Mouse (Mus musculus) kidney, postnatal 14 days (tissue): ENCODE data around the gene Nob1.

Source experiments
- DNase-seq: peaks from one replicate; pipeline ENCODE4 v3.0.0; 2022; ENCODE audit warnings: mixed read lengths

Nob1 gene

GRCm38 (mm10) chr8:107435962-107436831 lies 11.3 kb upstream of the Nob1 start, which contains the start of gene Wwp2:
TSS of gene Wwp2 (plus strand) at chr8:107436365.
- peak; percentile 87 for DNase-seq

DNA sequence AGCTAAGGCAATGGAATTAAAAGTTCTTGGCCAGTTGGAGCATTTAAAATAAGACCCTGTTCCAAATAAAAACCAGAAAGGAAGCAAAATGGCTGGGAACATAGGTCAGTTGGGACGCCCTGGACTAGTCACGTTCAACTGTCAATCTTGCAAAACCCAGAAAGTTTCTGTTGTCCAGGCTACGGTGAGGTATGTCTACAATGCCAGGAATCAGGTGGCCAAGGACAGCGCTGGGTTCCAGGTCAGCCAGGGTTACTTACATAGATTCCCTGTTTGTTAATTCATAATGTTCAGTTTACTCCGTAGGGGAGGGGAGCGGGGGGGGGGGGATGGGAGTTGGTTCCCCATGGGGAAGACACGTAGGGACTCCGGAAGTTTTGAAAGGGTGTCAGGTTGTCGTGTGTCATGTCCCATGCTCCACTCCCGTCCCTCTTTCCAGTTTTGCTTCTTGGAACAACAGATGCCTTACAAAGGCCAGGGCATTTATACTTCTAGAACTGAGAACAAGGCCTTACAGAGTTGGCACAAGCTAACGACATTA lies 10.6 kb upstream of the Nob1 start:
- DNase-seq, result no peak

- DNase-seq, result peak; percentile 30
Measured at GRCm38 (mm10) chr8:107430821-107431220, 6.0 kb upstream of the Nob1 start.

DNA sequence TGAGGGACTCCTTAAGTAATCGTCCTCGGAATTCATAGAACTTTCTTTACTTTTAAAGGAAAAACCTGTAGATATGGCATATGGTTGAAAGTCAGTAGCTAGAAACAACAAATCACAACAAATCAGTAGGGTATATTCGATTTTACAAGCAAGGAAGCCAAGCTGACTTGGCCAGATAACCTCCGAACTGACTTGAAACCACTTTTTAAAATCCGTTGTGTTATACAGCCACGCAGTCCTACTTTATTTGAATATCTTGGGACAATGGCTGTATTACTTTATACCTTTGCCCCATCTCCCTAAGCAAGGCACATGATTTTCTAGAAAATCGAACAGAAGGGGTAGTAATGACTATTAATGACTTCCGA lies 363 bp upstream of the Nob1 start:
- DNase-seq, result no peak

- no peak for DNase-seq
Measured at GRCm38 (mm10) chr8:107424176-107424575, 675 bp downstream of the Nob1 start.

GRCm38 (mm10) chr8:107417001-107417400 lies 7.8 kb downstream of the Nob1 start:
- DNase-seq, result no peak

DNA sequence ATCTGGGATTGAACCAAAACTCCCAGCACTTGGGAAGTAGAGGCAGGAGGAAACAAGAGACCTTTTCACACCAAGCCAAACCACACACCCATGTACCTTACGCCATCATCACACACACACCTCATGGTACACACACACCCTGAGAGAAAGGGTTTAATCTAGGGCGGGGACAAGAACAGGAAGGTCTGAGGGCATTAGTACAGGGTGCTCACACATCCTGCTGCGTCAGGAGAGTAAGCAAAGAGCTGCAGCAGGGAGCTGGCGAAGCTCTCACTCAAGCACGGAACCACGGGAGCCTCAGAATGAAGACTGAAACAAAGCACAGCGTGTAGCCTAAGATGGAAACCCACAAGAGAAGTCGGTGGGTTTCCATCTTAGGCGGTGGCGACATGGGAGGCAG lies 11.0 kb downstream of the Nob1 start:
- DNase-seq, result no peak

- no peak for DNase-seq
Measured at GRCm38 (mm10) chr8:107412552-107412951, 12.3 kb downstream of the Nob1 start.

DNA sequence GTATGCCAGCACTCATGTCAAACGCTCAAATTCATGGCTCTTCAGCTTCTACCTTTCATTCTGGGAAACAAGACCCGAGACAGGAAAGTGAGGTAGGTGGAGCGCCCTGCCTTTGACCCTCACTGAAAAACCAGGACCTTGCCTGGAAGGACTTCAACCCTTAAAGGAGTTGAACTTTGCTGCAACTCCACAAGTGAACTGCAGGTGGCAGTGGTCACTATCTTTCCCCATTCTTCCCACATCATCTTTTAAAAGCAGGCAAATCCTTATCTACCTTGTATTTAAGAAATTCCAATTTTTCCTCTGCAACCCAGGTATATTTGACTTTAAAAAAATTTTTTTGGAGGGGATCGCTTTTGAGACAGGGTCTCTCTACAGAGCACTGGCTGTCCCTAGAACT lies 13.5 kb downstream of the Nob1 start:
- DNase-seq, result peak; percentile 19

- no peak for DNase-seq
Measured at GRCm38 (mm10) chr8:107405935-107406334, 18.9 kb downstream of the Nob1 start.

GRCm38 (mm10) chr8:107404057-107404456 lies 20.8 kb downstream of the Nob1 start:
- DNase-seq, result no peak

DNA sequence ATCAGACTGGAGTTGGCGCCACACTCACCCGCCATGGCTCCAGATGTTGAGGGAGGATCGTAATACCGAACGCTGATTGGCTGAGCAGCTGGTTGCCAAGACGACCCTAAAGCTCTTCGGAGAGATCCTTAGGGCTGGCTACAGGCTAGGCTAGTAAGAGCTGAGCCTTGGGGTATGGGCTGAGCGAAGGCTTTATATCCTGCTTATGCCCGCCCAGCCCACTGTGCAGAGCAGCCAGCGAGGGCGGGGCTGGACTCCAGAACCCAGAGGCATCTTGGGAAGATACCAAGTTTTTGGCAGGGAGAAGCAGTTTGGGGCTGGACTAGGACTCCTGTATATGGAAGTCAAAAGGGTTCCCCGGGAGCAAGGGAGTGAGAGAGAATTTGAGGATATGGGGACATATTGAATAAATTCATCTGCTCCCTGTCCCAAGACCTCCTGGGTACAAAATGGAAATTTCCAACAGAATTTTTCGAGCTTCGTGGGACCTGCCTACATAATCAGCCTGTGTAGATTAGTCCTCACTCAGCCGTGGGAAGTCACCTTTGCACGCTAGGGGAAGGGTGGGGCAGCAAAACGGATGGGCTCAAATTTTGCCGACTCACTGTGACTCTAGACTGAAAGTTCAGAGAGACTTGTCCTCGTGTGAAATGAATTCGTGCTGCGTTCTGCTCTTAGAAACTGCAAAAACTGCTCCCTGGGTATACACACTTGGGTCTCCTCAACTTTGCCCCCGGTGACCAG lies 21.6 kb downstream of the Nob1 start, which contains the start of gene Nqo1:
Nqo1 (minus strand) TSS at position 169 of the 744 bp plus-strand sequence.
- peak; percentile 91 for DNase-seq

- no peak for DNase-seq
Measured at GRCm38 (mm10) chr8:107401866-107402265, 23.0 kb downstream of the Nob1 start.

GRCm38 (mm10) chr8:107399495-107399894 lies 25.4 kb downstream of the Nob1 start:
- no peak for DNase-seq

DNA sequence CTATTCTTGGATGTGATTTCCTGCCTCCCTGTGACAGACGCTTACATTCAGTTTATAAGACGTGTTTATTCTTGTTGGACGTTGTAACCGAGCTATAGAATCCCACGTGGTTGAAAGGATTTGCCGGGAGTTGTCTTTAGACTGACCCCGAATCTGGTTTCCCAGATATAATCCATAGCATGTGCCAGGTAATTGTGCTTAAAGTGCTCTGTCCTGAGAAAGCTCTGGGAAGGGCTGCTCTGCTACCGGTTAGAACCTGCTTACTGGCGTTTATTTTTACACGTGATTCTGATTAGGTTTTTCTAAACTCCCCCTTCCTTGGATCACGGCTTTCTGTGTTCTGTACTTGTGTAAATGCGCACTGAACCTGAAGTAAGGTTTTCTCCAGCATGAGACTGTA lies 27.2 kb downstream of the Nob1 start:
- DNase-seq, result no peak

DNA sequence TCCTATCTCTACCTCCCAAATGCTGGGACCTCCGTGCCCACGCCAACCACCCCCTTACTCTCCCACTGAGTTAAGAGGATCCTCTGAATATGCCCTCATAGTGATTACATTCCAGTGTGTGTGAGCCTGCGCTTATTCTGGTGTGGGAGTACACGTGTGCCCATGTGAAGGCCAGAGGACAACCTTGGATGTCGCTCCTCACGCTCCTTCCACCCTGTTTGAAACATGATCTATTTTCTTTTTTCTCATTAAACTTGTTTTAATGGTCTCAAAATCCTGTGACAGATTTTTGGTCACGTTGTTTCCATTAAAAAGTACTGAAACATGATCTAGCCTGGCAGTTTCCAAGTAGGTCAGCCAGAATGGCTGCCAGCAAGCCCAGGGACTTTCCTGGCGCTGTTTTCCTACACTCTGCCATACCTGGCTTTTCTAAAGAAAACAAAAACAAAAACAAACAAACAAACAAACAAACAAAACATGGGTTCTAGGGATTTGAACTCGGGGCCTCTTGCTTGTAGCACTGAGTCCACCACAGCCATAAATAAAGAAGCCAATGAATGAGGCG lies 28.7 kb downstream of the Nob1 start:
- no peak for DNase-seq

- no peak for DNase-seq
Measured at GRCm38 (mm10) chr8:107395397-107395796, 29.5 kb downstream of the Nob1 start.

GRCm38 (mm10) chr8:107391136-107391516 lies 33.7 kb downstream of the Nob1 start:
- no peak for DNase-seq

GRCm38 (mm10) chr8:107390476-107391135 lies 34.2 kb downstream of the Nob1 start:
- DNase-seq, result peak; percentile 74

GRCm38 (mm10) chr8:107389557-107389956 lies 35.3 kb downstream of the Nob1 start:
- peak; percentile 88 for DNase-seq

DNA sequence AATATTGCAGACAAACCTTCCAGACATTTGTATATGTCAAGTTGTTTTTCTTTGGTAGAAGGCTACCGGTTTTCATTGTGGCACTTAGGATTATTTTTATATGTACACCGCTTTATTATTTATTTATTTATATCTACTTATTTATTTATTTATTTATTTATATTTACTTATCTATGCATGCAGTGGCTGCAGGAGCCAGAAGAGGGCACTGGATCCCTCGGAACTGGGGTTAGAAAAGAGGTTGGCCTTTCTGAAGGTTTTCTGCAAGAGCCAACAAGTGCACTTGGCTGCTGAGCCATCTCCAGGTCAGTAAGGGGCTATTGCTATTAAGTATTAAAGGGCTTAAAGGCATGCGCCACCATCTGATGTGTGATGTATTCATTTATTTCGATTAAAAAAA lies 37.0 kb downstream of the Nob1 start:
- peak; percentile 63 for DNase-seq

DNA sequence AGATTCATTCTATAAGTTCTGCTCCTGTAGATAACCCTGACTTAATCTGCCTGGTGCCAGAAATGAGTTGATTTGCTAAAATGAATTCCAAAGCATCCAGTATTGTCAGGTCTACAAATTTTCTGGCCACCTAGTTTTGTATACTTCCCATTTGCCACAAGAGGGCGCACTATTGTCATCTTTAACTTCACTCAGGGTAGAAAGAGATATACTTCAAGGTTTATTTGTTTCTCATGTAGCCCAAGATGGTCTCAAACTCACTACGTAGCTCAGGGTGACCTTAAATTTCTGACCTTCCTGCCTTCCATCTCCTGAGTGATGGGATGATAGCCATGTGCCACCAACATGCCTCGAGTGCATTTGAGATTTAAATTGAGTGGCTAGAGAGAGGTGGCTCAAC lies 38.2 kb downstream of the Nob1 start:
- peak; percentile 34 for DNase-seq

GRCm38 (mm10) chr8:107386171-107386570 lies 38.7 kb downstream of the Nob1 start:
- DNase-seq, result peak; percentile 41
